Mouse (Mus musculus) cerebellum, adult 2 months (tissue): ENCODE data around the gene Hdac4.

Experiments
- CTCF ChIP-seq: fragments of 200-500 bp; IDR thresholded peaks from 2 replicates; pipeline ENCODE4 v1.5.1; 2011; ENCODE audit warnings: low read depth, mild to moderate bottlenecking, control low read depth, low read length, moderate library complexity, borderline replicate concordance; ENCODE audit not compliant: insufficient read depth
- POLR2A ChIP-seq: fragments of 200-500 bp; IDR thresholded peaks from 2 replicates; pipeline ENCODE4 v1.6.1; 2011; ENCODE audit warnings: low read length, control low read depth, borderline replicate concordance; ENCODE audit not compliant: insufficient read depth

GRCm38 (mm10) chr1:92082837-92083541 is 112.5 kb downstream of the Hdac4 start:
- TF ChIP-seq POLR2A (no peak), CTCF (no peak)
